ENCODE assay signal across 9 mouse cellular contexts in genomic region chr11:20072174-20072573, GRCm38 (mm10). TPM values are rescaled to one million over a fixed set of nuclear protein-coding genes. Genes with fewer than 3 reads are reported as not detected.
DNase-seq lines count a peak whose midpoint lies in the region; ATAC-seq and TF ChIP-seq lines count a peak whose summit lies in the region.
"Had no signal": no experiment of that assay in that cellular context is flagged by ENCODE, and none has a peak within 500 bp of the region (broad histone marks: within the 10 kb centered on the region; RNA-seq: fewer than 3 reads in every experiment).

No protein-coding gene starts in this region.

- no peaks in the 10 kb centered on the region for H3K27me3 ChIP-seq in heart, embryonic 11.5 days (ENCODE audit: control insufficient read depth, insufficient read depth, low read length)
- no peaks in the 10 kb centered on the region for H3K27me3 ChIP-seq in thymus, adult 2 months (ENCODE audit: control insufficient read depth, insufficient read depth, low read length)
- no peaks in the 10 kb centered on the region for H3K27me3 ChIP-seq in kidney, embryonic 14.5 days (ENCODE audit: control insufficient read depth, insufficient read depth, low read length)
- H3K27me3 ChIP-seq in neural tube, embryonic 15.5 days (replicated peaks), result no peaks in the 10 kb centered on the region
- H3K27me3 ChIP-seq: neural tube, embryonic 12.5 days had no signal

- no peaks in the 10 kb centered on the region for H3K4me1 ChIP-seq in heart, embryonic 11.5 days (ENCODE audit: control insufficient read depth, insufficient read depth, low read length)
- H3K4me1 ChIP-seq in thymus, adult 2 months (replicated peaks; ENCODE audit: control insufficient read depth, insufficient read depth, low read length), result no peaks in the 10 kb centered on the region
- H3K4me1 ChIP-seq in cortical plate, adult 2 months (ENCODE audit: control insufficient read depth, insufficient read depth, low read length), result peaks cover 1% of the 10 kb centered on the region; the same call in 1 of the 2 replicates
- no peaks in the 10 kb centered on the region for H3K4me1 ChIP-seq in kidney, embryonic 14.5 days (ENCODE audit: control insufficient read depth, insufficient read depth, low read length)
- H3K4me1 ChIP-seq in neural tube, embryonic 15.5 days, result no peaks in the 10 kb centered on the region
- H3K4me1 ChIP-seq: neural tube, embryonic 12.5 days had no signal

- TF ChIP-seq POLR2A in thymus, adult 2 months (IDR thresholded peaks at IDR 0.05; ENCODE audit: control insufficient read depth, extremely low read depth, insufficient read depth, low read length, poor library complexity), result no peak
- no peak for TF ChIP-seq POLR2A in cortical plate, adult 2 months (IDR thresholded peaks at IDR 0.05; ENCODE audit: extremely low read depth, insufficient read depth, low read length)

- no peak overlapping the region for H3K4me3 ChIP-seq in heart, embryonic 11.5 days (ENCODE audit: low read depth, low read length)
- H3K4me3 ChIP-seq in thymus, adult 2 months (ENCODE audit: control insufficient read depth, insufficient read depth, low read length), result no peak overlapping the region
- no peak overlapping the region for H3K4me3 ChIP-seq in cortical plate, adult 2 months (ENCODE audit: insufficient read depth, low read length)
- no peak overlapping the region for H3K4me3 ChIP-seq in kidney, embryonic 14.5 days (ENCODE audit: low read length)
- no peak overlapping the region for H3K4me3 ChIP-seq in neural tube, embryonic 15.5 days (replicated peaks)
- H3K4me3 ChIP-seq: neural tube, embryonic 12.5 days had no signal

- TF ChIP-seq CTCF in thymus, adult 2 months (IDR thresholded peaks at IDR 0.05; ENCODE audit: borderline replicate concordance, control insufficient read depth, extremely low read depth, insufficient read depth, low read length, poor library complexity), result no peak
- peak; percentile 56; the same call in 1 of the 2 replicates for TF ChIP-seq CTCF in cortical plate, adult 2 months (IDR thresholded peaks at IDR 0.05; ENCODE audit: extremely low read depth, insufficient read depth, low read length)

- H3K4me2 ChIP-seq in heart, embryonic 11.5 days, result no peak overlapping the region
- H3K4me2 ChIP-seq in kidney, embryonic 14.5 days (replicated peaks; ENCODE audit: low read depth, low read length), result no peak overlapping the region
- no peak overlapping the region for H3K4me2 ChIP-seq in neural tube, embryonic 15.5 days
- H3K4me2 ChIP-seq: neural tube, embryonic 12.5 days had no signal

- 74% methylated on average over 3 of the region's 3 CpGs for WGBS in heart, embryonic 11.5 days (ENCODE audit: insufficient replicate concordance)
- 80% methylated on average over 3 of the region's 3 CpGs for WGBS in thymus, adult 2 months
- 79% methylated on average over 3 of the region's 3 CpGs for WGBS in kidney, embryonic 14.5 days
- 84% methylated on average over 3 of the region's 3 CpGs for WGBS in neural tube, embryonic 15.5 days

- H3K36me3 ChIP-seq in heart, embryonic 11.5 days (ENCODE audit: control insufficient read depth, insufficient read depth, low read length), result peaks cover 18% of the 10 kb centered on the region
- H3K36me3 ChIP-seq in thymus, adult 2 months (ENCODE audit: control insufficient read depth, insufficient read depth, low read length), result peaks cover 55% of the 10 kb centered on the region
- peaks cover 48% of the 10 kb centered on the region for H3K36me3 ChIP-seq in kidney, embryonic 14.5 days (ENCODE audit: control insufficient read depth, insufficient read depth, low read length)
- H3K36me3 ChIP-seq in neural tube, embryonic 15.5 days, result peaks cover 27% of the 10 kb centered on the region

- no peaks in the 10 kb centered on the region for H3K9me3 ChIP-seq in heart, embryonic 11.5 days (replicated peaks; ENCODE audit: control insufficient read depth, low read length)
- H3K9me3 ChIP-seq in kidney, embryonic 14.5 days (ENCODE audit: control insufficient read depth, low read length), result no peaks in the 10 kb centered on the region
- no peaks in the 10 kb centered on the region for H3K9me3 ChIP-seq in neural tube, embryonic 15.5 days (replicated peaks)
- H3K9me3 ChIP-seq: neural tube, embryonic 12.5 days had no signal

- H3K27ac ChIP-seq in heart, embryonic 11.5 days (ENCODE audit: low read depth, low read length), result no peak overlapping the region
- H3K27ac ChIP-seq in thymus, adult 2 months (ENCODE audit: control insufficient read depth, insufficient read depth, low read length), result no peak overlapping the region
- H3K27ac ChIP-seq in cortical plate, adult 2 months (ENCODE audit: insufficient read depth, low read length), result no peak overlapping the region
- no peak overlapping the region for H3K27ac ChIP-seq in kidney, embryonic 14.5 days (ENCODE audit: low read depth, low read length)
- H3K27ac ChIP-seq in neural tube, embryonic 15.5 days (replicated peaks), result no peak overlapping the region
- H3K27ac ChIP-seq: neural tube, embryonic 12.5 days had no signal

- ATAC-seq in heart, embryonic 11.5 days (replicated peaks; ENCODE audit: insufficient number of reproducible peaks, low FRiP score, low TSS enrichment), result no peak
- ATAC-seq in kidney, embryonic 14.5 days (ENCODE audit: low FRiP score, low TSS enrichment), result peak; percentile 39; the same call in 1 of the 2 replicates
- ATAC-seq in neural tube, embryonic 15.5 days (ENCODE audit: low FRiP score), result peak; percentile 51; the same call in 1 of the 2 replicates

- peak; percentile 56 for DNase-seq in heart, adult 11 months
- peak; percentile 28 for DNase-seq in thymus, adult 2 months
- no peak for DNase-seq in thymus, postnatal 36 days
- no peak for DNase-seq in ovary, postnatal 36 days (ENCODE audit: low spot score)

- no peak overlapping the region for H3K9ac ChIP-seq in heart, embryonic 11.5 days (ENCODE audit: low read depth, low read length)
- H3K9ac ChIP-seq in kidney, embryonic 14.5 days (ENCODE audit: low read depth, low read length), result no peak overlapping the region
- H3K9ac ChIP-seq in neural tube, embryonic 15.5 days (replicated peaks), result no peak overlapping the region
- H3K9ac ChIP-seq: neural tube, embryonic 12.5 days had no signal

RNA-seq across cellular contexts. Expression of gene Actr2, which starts 40.5 kb away (rescaled TPM):
- 56.0 and 61.5 TPM in 2 replicates for polyA plus RNA-seq in heart, embryonic 11.5 days (2014; fragmentation: Nextera tagmentation; extraction: Ambion mirVana)
- polyA plus RNA-seq in thymus, adult 2 months (2012; rRNA removed), result 40.8 and 41.7 TPM in 2 replicates
- 130 and 132 TPM in 2 replicates for polyA plus RNA-seq in cortical plate, adult 2 months (2012; rRNA removed)
- 71.5 and 87.1 TPM in 2 replicates for polyA plus RNA-seq in kidney, embryonic 14.5 days (2014; fragmentation: Nextera tagmentation; extraction: Ambion mirVana)
- 167 and 168 TPM in 2 replicates for polyA plus RNA-seq in neural tube, embryonic 15.5 days (2015; fragmentation: Nextera tagmentation; extraction: Ambion mirVana)

Comparison
In these comparisons a context has a peak if more than half of its experiments do, and no peak if none do; other contexts are left out.
1. DNase-seq: peak in heart, adult 11 months (single experiment) and thymus, adult 2 months (single experiment); none in thymus, postnatal 36 days (0 of 2) and ovary, postnatal 36 days (single experiment).